Mouse (Mus musculus): ENCODE measurements at regions not wholly inside any gene's neighbourhood (a gene's known extent, or its start where the extent isn't known, plus 50 kb on each side); places are given as distances from the start of the nearest gene placed in this dataset.
"Not testable (repeated sequence)": the region's sequence is repeated elsewhere in the genome, so short reads cannot be mapped to it uniquely, and the experiment has no call there.

DNA sequence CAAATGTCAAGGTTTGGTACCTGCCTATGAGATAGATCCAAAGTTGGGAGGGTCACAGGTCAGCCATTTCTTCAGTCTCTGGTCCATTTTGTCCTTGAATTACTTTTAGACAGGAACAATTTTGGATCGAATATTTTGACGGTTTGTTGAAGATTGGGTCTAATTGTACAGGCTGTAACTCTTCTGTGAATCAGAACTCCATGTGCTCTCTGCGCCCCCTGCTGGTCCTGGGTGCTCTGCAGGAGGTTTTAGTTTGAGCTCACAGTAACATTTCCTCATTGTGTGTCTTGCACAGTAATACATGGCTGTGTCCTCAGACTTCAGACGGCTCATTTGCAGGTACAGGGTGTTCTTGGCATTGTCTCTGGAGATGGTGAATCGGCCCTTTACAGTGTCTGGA, 158.1 kb downstream of the Adam6a start:
- WGBS: 58% methylated on average over 5 of the region's 5 CpGs
- not testable (repeated sequence) for H3K27ac ChIP-seq; DNase-seq (ENCODE audit: extremely low spot score, low spot score); H3K36me3 ChIP-seq (replicated peaks); H3K27me3 ChIP-seq (ENCODE audit: poor library complexity, severe bottlenecking); H3K4me1 ChIP-seq; H3K9me3 ChIP-seq; H3K4me3 ChIP-seq

- not testable (repeated sequence) for H3K4me1 ChIP-seq; H3K4me3 ChIP-seq; H3K27ac ChIP-seq; H3K27me3 ChIP-seq (ENCODE audit: poor library complexity, severe bottlenecking); DNase-seq (ENCODE audit: extremely low spot score, low spot score); H3K36me3 ChIP-seq (replicated peaks)
- WGBS: 0% methylated on average over 1 of the region's 1 CpGs
- peaks cover 45% of the 10 kb centered on the region for H3K9me3 ChIP-seq
Observed at GRCm38 (mm10) chr12:113716406-113716805, 172.7 kb downstream of the Adam6a start.

GRCm38 (mm10) chr12:113735847-113736246, 192.1 kb downstream of the Adam6a start:
- no peak for DNase-seq (ENCODE audit: extremely low spot score, low spot score)
- Histone ChIP-seq H3K9me3 (peaks cover 43% of the 10 kb centered on the region), H3K36me3 (replicated peaks) (no peaks in the 10 kb centered on the region), H3K4me1 (no peaks in the 10 kb centered on the region), H3K4me3 (no peak overlapping the region), H3K27ac (no peak overlapping the region), H3K27me3 (ENCODE audit: poor library complexity, severe bottlenecking) (no peaks in the 10 kb centered on the region)
- WGBS: 72% methylated on average over 4 of the region's 4 CpGs

DNA sequence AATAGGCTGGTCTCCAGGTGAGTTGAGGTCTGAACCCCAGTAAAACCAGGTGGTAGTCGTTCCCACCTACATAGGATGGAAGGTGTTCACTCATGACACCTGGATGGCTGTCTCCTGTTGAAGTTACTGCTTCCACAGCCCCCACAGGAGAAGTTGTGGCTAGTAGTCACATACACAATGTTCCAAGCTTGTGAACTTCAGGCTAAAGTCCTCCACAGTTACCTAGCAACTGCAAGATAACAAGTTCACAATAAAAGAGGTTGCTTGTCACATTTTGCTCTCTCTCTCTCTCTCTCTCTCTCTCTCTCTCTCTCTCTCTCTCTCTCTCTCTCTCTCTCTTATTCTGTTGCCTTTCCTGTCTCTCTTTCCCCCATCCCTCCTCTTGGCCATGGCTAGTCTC, 202.6 kb downstream of the Adam6a start:
- H3K27me3 ChIP-seq (ENCODE audit: poor library complexity, severe bottlenecking): no peaks in the 10 kb centered on the region
- 61% methylated on average over 1 of the region's 1 CpGs for WGBS

GRCm38 (mm10) chr12:113747987-113748386, 204.3 kb downstream of the Adam6a start:
- DNase-seq (ENCODE audit: extremely low spot score, low spot score): no peak
- H3K9me3 ChIP-seq: peaks cover 49% of the 10 kb centered on the region
- no peaks in the 10 kb centered on the region for H3K4me1 ChIP-seq
- H3K27ac ChIP-seq: no peak overlapping the region
- no peaks in the 10 kb centered on the region for H3K36me3 ChIP-seq (replicated peaks)
- H3K27me3 ChIP-seq (ENCODE audit: poor library complexity, severe bottlenecking): no peaks in the 10 kb centered on the region
- H3K4me3 ChIP-seq: no peak overlapping the region

More for the DNA sequence above, 202.6 kb downstream of the Adam6a start:
- no peak overlapping the region for H3K27ac ChIP-seq
- no peaks in the 10 kb centered on the region for H3K4me1 ChIP-seq
- H3K4me3 ChIP-seq: no peak overlapping the region
- no peaks in the 10 kb centered on the region for H3K36me3 ChIP-seq (replicated peaks)
- H3K9me3 ChIP-seq: peaks cover 44% of the 10 kb centered on the region; the same call in 1 of the 2 replicates
- no peak for DNase-seq (ENCODE audit: extremely low spot score, low spot score)

GRCm38 (mm10) chr12:113769587-113769986, 225.9 kb downstream of the Adam6a start:
- Histone ChIP-seq H3K4me3 (no peak overlapping the region), H3K4me1 (no peaks in the 10 kb centered on the region), H3K27ac (no peak overlapping the region), H3K9me3 (peaks cover 57% of the 10 kb centered on the region), H3K27me3 (ENCODE audit: poor library complexity, severe bottlenecking) (no peaks in the 10 kb centered on the region), H3K36me3 (replicated peaks) (no peaks in the 10 kb centered on the region)
- WGBS: 68% methylated on average over 1 of the region's 1 CpGs
- DNase-seq (ENCODE audit: extremely low spot score, low spot score): no peak

DNA sequence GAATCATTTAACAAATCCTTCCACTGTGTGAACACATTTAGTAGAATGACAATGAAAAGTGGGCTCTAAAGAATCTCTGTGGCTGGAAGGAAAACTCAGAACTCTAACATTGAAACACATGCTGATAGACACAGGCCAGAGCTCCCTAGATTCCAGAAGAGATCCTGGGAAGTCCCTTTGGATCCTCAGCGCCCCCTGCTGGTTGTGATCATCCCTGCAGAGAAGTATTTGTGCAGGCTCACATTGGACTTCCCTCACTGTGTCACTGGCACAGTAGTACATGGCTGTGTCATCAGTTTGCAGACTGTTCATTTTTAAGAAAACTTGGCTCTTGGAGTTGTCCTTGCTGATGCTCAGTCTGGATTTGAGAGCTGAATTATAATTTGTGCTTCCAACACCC, 252.2 kb downstream of the Adam6a start:
- 0% methylated on average over 1 of the region's 1 CpGs for WGBS
- not testable (repeated sequence) for H3K4me1 ChIP-seq; H3K27me3 ChIP-seq (ENCODE audit: poor library complexity, severe bottlenecking); DNase-seq (ENCODE audit: extremely low spot score, low spot score); H3K27ac ChIP-seq; H3K4me3 ChIP-seq; H3K36me3 ChIP-seq (replicated peaks)
- H3K9me3 ChIP-seq: peaks cover 35% of the 10 kb centered on the region

DNA sequence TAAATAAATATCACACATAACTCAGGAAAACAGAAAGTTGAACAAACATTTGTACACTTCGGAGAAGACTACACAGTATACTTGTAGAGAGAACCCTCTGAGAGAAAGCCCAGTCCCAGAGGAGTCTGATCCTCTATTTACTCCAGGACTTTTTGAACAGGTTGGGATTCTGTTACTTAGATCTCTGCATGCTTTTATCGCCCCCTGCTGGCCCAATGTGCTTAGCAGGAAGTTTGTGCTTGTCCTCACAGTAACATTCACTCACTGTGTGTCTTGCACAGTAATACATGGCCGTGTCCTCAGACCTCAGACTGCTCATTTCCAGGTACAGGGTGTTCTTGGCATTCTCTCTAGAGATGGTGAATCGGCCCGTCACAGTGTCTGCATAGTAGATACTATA, 282.7 kb downstream of the Adam6a start:
- 66% methylated on average over 5 of the region's 5 CpGs for WGBS
- DNase-seq (ENCODE audit: extremely low spot score, low spot score): no peak
- Histone ChIP-seq H3K4me3 (no peak overlapping the region), H3K27me3 (ENCODE audit: poor library complexity, severe bottlenecking) (no peaks in the 10 kb centered on the region), H3K27ac (no peak overlapping the region), H3K4me1 (no peaks in the 10 kb centered on the region), H3K36me3 (replicated peaks) (no peaks in the 10 kb centered on the region), H3K9me3 (peaks cover 51% of the 10 kb centered on the region)

- H3K36me3 ChIP-seq (replicated peaks): no peaks in the 10 kb centered on the region
- H3K27me3 ChIP-seq (ENCODE audit: poor library complexity, severe bottlenecking): no peaks in the 10 kb centered on the region
- no peaks in the 10 kb centered on the region for H3K4me1 ChIP-seq
- no peak overlapping the region for H3K27ac ChIP-seq
- WGBS: 53% methylated on average over 4 of the region's 4 CpGs
- H3K9me3 ChIP-seq: peaks cover 56% of the 10 kb centered on the region
- H3K4me3 ChIP-seq: no peak overlapping the region
- no peak for DNase-seq (ENCODE audit: extremely low spot score, low spot score)
Observed at GRCm38 (mm10) chr12:113858893-113859292, 315.2 kb downstream of the Adam6a start.

- no peaks in the 10 kb centered on the region for H3K27me3 ChIP-seq (ENCODE audit: poor library complexity, severe bottlenecking)
- H3K27ac ChIP-seq: no peak overlapping the region
- no peak overlapping the region for H3K4me3 ChIP-seq
- 27% methylated on average over 2 of the region's 2 CpGs for WGBS
- no peaks in the 10 kb centered on the region for H3K4me1 ChIP-seq
- no peak for DNase-seq (ENCODE audit: extremely low spot score, low spot score)
- H3K9me3 ChIP-seq: peaks cover 32% of the 10 kb centered on the region; the same call in 1 of the 2 replicates
- no peaks in the 10 kb centered on the region for H3K36me3 ChIP-seq (replicated peaks)
Observed at GRCm38 (mm10) chr12:113878826-113879225, 335.1 kb downstream of the Adam6a start.

DNA sequence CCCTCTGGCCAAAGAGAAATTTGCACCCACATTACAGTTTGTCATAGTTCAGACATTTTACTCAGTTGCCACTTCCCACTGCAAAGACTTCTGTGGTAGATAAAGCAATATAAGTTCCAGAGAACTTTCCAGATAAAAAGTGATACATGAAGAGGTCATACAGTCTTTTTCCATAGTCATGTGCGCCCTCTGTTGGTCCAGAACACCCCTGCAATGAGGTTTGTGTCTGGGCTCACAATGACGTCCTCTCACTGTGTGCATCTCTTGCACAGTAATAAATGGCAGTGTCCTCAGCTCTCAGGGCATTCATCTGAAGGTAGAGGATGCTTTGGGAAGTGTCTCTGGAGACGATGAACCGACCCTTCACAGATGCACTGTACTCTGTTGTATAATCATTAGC, 352.4 kb downstream of the Adam6a start:
- DNase-seq (ENCODE audit: extremely low spot score, low spot score): no peak
- WGBS: 45% methylated on average over 4 of the region's 4 CpGs

GRCm38 (mm10) chr12:113906459-113906858, 362.8 kb downstream of the Adam6a start:
- DNase-seq (ENCODE audit: extremely low spot score, low spot score): no peak
- H3K27me3 ChIP-seq (ENCODE audit: poor library complexity, severe bottlenecking): no peaks in the 10 kb centered on the region
- no peak overlapping the region for H3K4me3 ChIP-seq
- no peak overlapping the region for H3K27ac ChIP-seq
- H3K36me3 ChIP-seq (replicated peaks): no peaks in the 10 kb centered on the region
- peaks cover 30% of the 10 kb centered on the region; the same call in 1 of the 2 replicates for H3K9me3 ChIP-seq
- no peaks in the 10 kb centered on the region for H3K4me1 ChIP-seq

More for the DNA sequence above, 352.4 kb downstream of the Adam6a start:
- Histone ChIP-seq H3K36me3 (replicated peaks) (no peaks in the 10 kb centered on the region), H3K4me1 (no peaks in the 10 kb centered on the region), H3K9me3 (peaks cover 14% of the 10 kb centered on the region), H3K4me3 (no peak overlapping the region), H3K27ac (no peak overlapping the region), H3K27me3 (ENCODE audit: poor library complexity, severe bottlenecking) (no peaks in the 10 kb centered on the region)

DNA sequence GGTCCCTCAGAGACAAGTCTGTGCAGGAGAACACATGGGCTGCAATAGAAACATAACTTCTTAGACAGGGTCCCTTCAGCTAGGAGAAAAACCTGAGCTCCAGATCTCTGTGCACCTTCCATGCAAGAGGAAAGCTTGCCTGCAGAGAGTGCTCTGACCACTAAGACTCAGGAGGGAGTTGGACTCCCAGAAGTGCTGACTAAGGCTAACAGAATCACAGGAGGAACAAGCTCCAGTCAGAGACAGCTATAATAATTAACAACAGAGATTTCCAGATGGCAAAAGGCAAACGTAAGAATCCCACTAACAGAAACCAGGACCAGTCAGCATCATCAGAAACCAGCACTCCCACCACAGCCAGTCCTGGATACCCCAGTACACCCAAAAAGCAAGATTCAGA, 364.0 kb downstream of the Adam6a start:
- H3K4me1 ChIP-seq: no peaks in the 10 kb centered on the region
- DNase-seq (ENCODE audit: extremely low spot score, low spot score): no peak
- no peak overlapping the region for H3K27ac ChIP-seq
- 71% methylated on average over 1 of the region's 1 CpGs for WGBS
- H3K36me3 ChIP-seq (replicated peaks): no peaks in the 10 kb centered on the region
- peaks cover 28% of the 10 kb centered on the region; the same call in 1 of the 2 replicates for H3K9me3 ChIP-seq
- H3K27me3 ChIP-seq (ENCODE audit: poor library complexity, severe bottlenecking): no peaks in the 10 kb centered on the region
- H3K4me3 ChIP-seq: no peak overlapping the region

DNA sequence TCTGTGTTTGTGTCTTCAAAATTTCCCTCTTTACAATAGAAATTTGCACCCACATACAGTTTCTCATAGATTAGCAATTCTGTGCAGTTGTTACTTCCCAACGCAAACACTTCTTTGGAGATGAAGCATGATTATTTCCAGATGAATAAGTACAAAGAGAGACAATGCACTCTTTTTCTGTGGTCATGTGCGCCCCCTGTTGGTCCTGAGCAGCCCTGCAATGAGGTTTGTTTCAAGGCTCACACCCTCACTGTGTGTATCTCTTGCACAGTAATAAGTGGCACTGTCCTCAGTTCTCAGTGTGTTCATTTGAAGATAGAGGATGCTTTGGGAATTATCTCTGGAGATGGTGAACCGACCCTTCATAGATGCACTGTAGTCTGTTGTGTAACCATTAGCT, 368.1 kb downstream of the Adam6a start:
- Histone ChIP-seq H3K4me1 (no peaks in the 10 kb centered on the region), H3K9me3 (peaks cover 19% of the 10 kb centered on the region; the same call in 1 of the 2 replicates), H3K36me3 (replicated peaks) (no peaks in the 10 kb centered on the region), H3K27me3 (ENCODE audit: poor library complexity, severe bottlenecking) (no peaks in the 10 kb centered on the region), H3K27ac (no peak overlapping the region), H3K4me3 (no peak overlapping the region)
- no peak for DNase-seq (ENCODE audit: extremely low spot score, low spot score)
- WGBS: 45% methylated on average over 3 of the region's 3 CpGs
